Mouse (Mus musculus) neural tube, embryonic 10.5 days (tissue): ENCODE results near the gene Zfp941.

Source experiments
- DNase-seq: peaks from one replicate; pipeline ENCODE4 v3.0.0-alpha.2; 2017; ENCODE audit warnings: low spot score; ENCODE audit errors: extremely low spot score

Gene Zfp941

GRCm38 (mm10) chr7:140840750-140841735 lies 19.1 kb upstream of the Zfp941 start:
- DNase-seq, result no peak

- no peak for DNase-seq
Measured at GRCm38 (mm10) chr7:140839556-140839955, 17.6 kb upstream of the Zfp941 start.

GRCm38 (mm10) chr7:140836243-140837115 lies 14.5 kb upstream of the Zfp941 start:
- no peak for DNase-seq

- no peak for DNase-seq
Measured at GRCm38 (mm10) chr7:140835758-140836087, 13.7 kb upstream of the Zfp941 start.

- DNase-seq, result no peak
Measured at GRCm38 (mm10) chr7:140834968-140835757, 13.2 kb upstream of the Zfp941 start, which contains the start of gene Urah. Gene Urah (plus strand): TSS chr7:140835018.

- DNase-seq, result no peak
Measured at GRCm38 (mm10) chr7:140833341-140833740, 11.4 kb upstream of the Zfp941 start.

- DNase-seq, result no peak
Measured at GRCm38 (mm10) chr7:140831447-140831846, 9.5 kb upstream of the Zfp941 start.

- no peak for DNase-seq
Measured at GRCm38 (mm10) chr7:140828171-140828881, 6.3 kb upstream of the Zfp941 start.

- DNase-seq, result no peak
Measured at GRCm38 (mm10) chr7:140822731-140823130, 753 bp upstream of the Zfp941 start.

- DNase-seq, result no peak
Measured at GRCm38 (mm10) chr7:140821305-140821652, 699 bp downstream of the Zfp941 start.

- DNase-seq, result no peak
Measured at GRCm38 (mm10) chr7:140820173-140820572, 1.8 kb downstream of the Zfp941 start.

GRCm38 (mm10) chr7:140812850-140813249 lies 9.1 kb downstream of the Zfp941 start:
- DNase-seq, result no peak

GRCm38 (mm10) chr7:140811714-140812113 lies 10.3 kb downstream of the Zfp941 start:
- DNase-seq, result no peak

- DNase-seq, result no peak
Measured at GRCm38 (mm10) chr7:140810496-140810895, 11.5 kb downstream of the Zfp941 start.

GRCm38 (mm10) chr7:140805704-140806103 lies 16.3 kb downstream of the Zfp941 start:
- DNase-seq, result no peak

- DNase-seq, result no peak
Measured at GRCm38 (mm10) chr7:140802629-140803028, 19.3 kb downstream of the Zfp941 start.

GRCm38 (mm10) chr7:140798212-140798611 lies 23.8 kb downstream of the Zfp941 start:
- DNase-seq, result no peak

GRCm38 (mm10) chr7:140797619-140798018 lies 24.4 kb downstream of the Zfp941 start:
- no peak for DNase-seq

- DNase-seq, result no peak
Measured at GRCm38 (mm10) chr7:140793541-140793940, 28.4 kb downstream of the Zfp941 start.

GRCm38 (mm10) chr7:140788053-140788435 lies 33.9 kb downstream of the Zfp941 start:
- no peak for DNase-seq
